Comparison of ENCODE assay signal across 32 mouse cellular contexts in genomic region chr13:92576072-92576471, GRCm38 (mm10). TPM values are rescaled to one million over a fixed set of nuclear protein-coding genes. Genes with fewer than 3 reads are reported as not detected.
DNase-seq lines count a peak whose midpoint lies in the region; ATAC-seq and TF ChIP-seq lines count a peak whose summit lies in the region.
"Had no signal": no experiment of that assay in that cellular context is flagged by ENCODE, and none has a peak within 500 bp of the region (broad histone marks: within the 10 kb centered on the region; RNA-seq: fewer than 3 reads in every experiment).

Gene Spz1, minus strand, starts transcription at chr13:92576172.

- TF ChIP-seq POLR2A in testis, adult 2 months (IDR thresholded peaks at IDR 0.05; ENCODE audit: control insufficient read depth, low read depth, low read length), result peak; percentile 70; the same call in 1 of the 2 replicates

- H3K27me3 ChIP-seq in testis, adult 2 months (ENCODE audit: control insufficient read depth, insufficient read depth, low read length), result no peaks in the 10 kb centered on the region
- no peaks in the 10 kb centered on the region for H3K27me3 ChIP-seq in embryonic facial prominence, embryonic 10.5 days (replicated peaks; ENCODE audit: low read depth, poor library complexity, severe bottlenecking)
- H3K27me3 ChIP-seq: embryonic facial prominence, embryonic 13.5 days; embryonic facial prominence, embryonic 15.5 days; forebrain, embryonic 12.5 days had no signal

- peak within 1 kb of the TSS; percentile 87 for H3K27ac ChIP-seq in testis, adult 2 months (ENCODE audit: control insufficient read depth, insufficient read depth, low read depth, low read length)
- no peak within 1 kb of the TSS for H3K27ac ChIP-seq in embryonic facial prominence, embryonic 10.5 days (replicated peaks)
- H3K27ac ChIP-seq: embryonic facial prominence, embryonic 13.5 days; embryonic facial prominence, embryonic 15.5 days; forebrain, embryonic 10.5 days; forebrain, embryonic 12.5 days had no signal

- H3K36me3 ChIP-seq in testis, adult 2 months (ENCODE audit: control insufficient read depth, insufficient read depth, low read length), result no peaks in the 10 kb centered on the region
- no peaks in the 10 kb centered on the region for H3K36me3 ChIP-seq in embryonic facial prominence, embryonic 10.5 days (replicated peaks)
- H3K36me3 ChIP-seq: embryonic facial prominence, embryonic 13.5 days; embryonic facial prominence, embryonic 15.5 days; forebrain, embryonic 10.5 days; forebrain, embryonic 12.5 days had no signal

- no peaks in the 10 kb centered on the region for H3K9me3 ChIP-seq in embryonic facial prominence, embryonic 10.5 days
- H3K9me3 ChIP-seq: embryonic facial prominence, embryonic 13.5 days; embryonic facial prominence, embryonic 15.5 days; forebrain, embryonic 10.5 days; forebrain, embryonic 12.5 days had no signal

- ATAC-seq in hematopoietic stem cell, adult 5-6 weeks (replicated peaks in 1 of 2; ENCODE audit: insufficient read depth in 1 of 2, low FRiP score in 2 of 2, low TSS enrichment in 1 of 2, low read depth in 1 of 2, poor library complexity in 2 of 2, severe bottlenecking in 2 of 2), result peak; percentile 10 to 42; a peak in 1 of 4 replicates
- peak; percentile 15 for ATAC-seq in megakaryocyte progenitor cell, adult 5-6 weeks (replicated peaks; ENCODE audit: poor library complexity)
- ATAC-seq: CD4-positive, CD25-positive, alpha-beta regulatory T cell, adult 4 months; forebrain, embryonic 14.5 days; forebrain, embryonic 16.5 days had no signal

- H3K4me3 ChIP-seq in testis, adult 2 months (ENCODE audit: control insufficient read depth, low read depth, low read length), result peak within 1 kb of the TSS; percentile 88
- H3K4me3 ChIP-seq in embryonic facial prominence, embryonic 10.5 days, result no peak within 1 kb of the TSS
- H3K4me3 ChIP-seq: embryonic facial prominence, embryonic 13.5 days; embryonic facial prominence, embryonic 15.5 days; erythroblast, embryonic 14.5 days; forebrain, embryonic 10.5 days; forebrain, embryonic 12.5 days had no signal

- TF ChIP-seq CTCF in testis, adult 2 months (IDR thresholded peaks at IDR 0.05; ENCODE audit: control insufficient read depth, insufficient read depth, insufficient replicate concordance, low read depth, low read length), result no peak

- DNase-seq in testis, postnatal 14 days (ENCODE audit: low spot score), result no peak
- peak; percentile 14 for DNase-seq in ZHBTc4 (ENCODE audit: low read depth, low spot score)
- no peak for DNase-seq in adrenal gland, adult (ENCODE audit: inconsistent age in 2 of 2, low spot score in 1 of 2)
- DNase-seq in spleen, postnatal 10 days (ENCODE audit: low spot score in 2 of 2), result no peak
- DNase-seq in embryonic facial prominence, embryonic 10.5 days (ENCODE audit: low spot score), result no peak
- DNase-seq: adrenal gland, adult 8-10 months; adrenal gland, postnatal 14 days; B cell, adult 2 months; cerebellum, adult 11 months; cerebellum, adult 18-20 months; cerebellum, adult 8-10 months; cerebellum, adult 9-11 months; cerebellum, postnatal 14 days; cerebellum, postnatal 36 days had no signal

- H3K4me1 ChIP-seq in testis, adult 2 months (ENCODE audit: control insufficient read depth, insufficient read depth, low read length), result peaks cover 10% of the 10 kb centered on the region
- peaks cover 4% of the 10 kb centered on the region; the same call in 1 of the 2 replicates for H3K4me1 ChIP-seq in embryonic facial prominence, embryonic 10.5 days
- H3K4me1 ChIP-seq: embryonic facial prominence, embryonic 13.5 days; embryonic facial prominence, embryonic 15.5 days had no signal

RNA-seq across cellular contexts. Expression of gene Spz1, which starts in this region (rescaled TPM):
- polyA plus RNA-seq in testis, adult 2 months (2012; rRNA removed), result 896 and 1,040 TPM in 2 replicates
- not detected in 2 replicates for total RNA-seq in hematopoietic stem cell, adult 5-6 weeks (2017)
- total RNA-seq in megakaryocyte progenitor cell, adult 5-6 weeks (2015), result not detected in 2 replicates
- total RNA-seq in megakaryocyte progenitor cell, adult 5-6 weeks (2017), result not detected in 2 replicates
- not detected in 2 replicates for polyA plus RNA-seq in embryonic facial prominence, embryonic 10.5 days (2016; fragmentation: Nextera tagmentation; extraction: Ambion mirVana)
- total RNA-seq: adrenal gland, adult 18-20 months; adrenal gland, adult 8-10 months; adrenal gland, postnatal 14 days; adrenal gland, postnatal 4 days; MEL had no signal
- polyA plus RNA-seq: brain, embryonic 14.5 days; CD4-positive, CD25-positive, alpha-beta regulatory T cell, adult 4 months; cortical plate, adult 2 months; embryonic facial prominence, embryonic 11.5 days; embryonic facial prominence, embryonic 13.5 days; embryonic facial prominence, embryonic 15.5 days; erythroblast, embryonic 14.5 days; forebrain, embryonic 10.5 days; forebrain, embryonic 12.5 days; forebrain, embryonic 14.5 days; forebrain, embryonic 16.5 days; frontal cortex, adult 2 months had no signal

Comparison
In these comparisons a context has a peak if more than half of its experiments do, and no peak if none do; other contexts are left out.
1. RNA of gene Spz1 (polyA plus RNA-seq): 896 to 1,040 TPM in testis, adult 2 months; not detected in embryonic facial prominence, embryonic 10.5 days; every median in the first group is over 100 times any median in the second.
2. Peak in ATAC-seq in hematopoietic stem cell, adult 5-6 weeks; RNA of the gene not detected or under 1 TPM.
3. Peak in ATAC-seq in megakaryocyte progenitor cell, adult 5-6 weeks; RNA of the gene not detected or under 1 TPM.